Mouse (Mus musculus): ENCODE data around the gene Slc39a13. TPM values are rescaled to one million over a fixed set of nuclear protein-coding genes. Genes with fewer than 3 reads are reported as not detected.

The Slc39a13 gene
- polyA plus RNA-seq, 1 experiment from 2014 or later: 18.9 TPM

GRCm38 (mm10) chr2:91062779-91063606 lies 7.2 kb downstream of the Slc39a13 start:
- no peak overlapping the region for H3K27ac ChIP-seq (ENCODE audit: low read depth, low read length)
- H3K9me3 ChIP-seq (ENCODE audit: control insufficient read depth, low read length): no peaks in the 10 kb centered on the region
- H3K4me2 ChIP-seq: no peak overlapping the region
- no peak overlapping the region for H3K9ac ChIP-seq (ENCODE audit: low read length)
- DNase-seq (ENCODE audit: low spot score, missing footprints): no peak
- 87% methylated on average over 16 of the region's 16 CpGs for WGBS
- ATAC-seq (ENCODE audit: low FRiP score): no peak
- peaks cover 18% of the 10 kb centered on the region for H3K36me3 ChIP-seq (ENCODE audit: control insufficient read depth, insufficient read depth, low read length)
- H3K27me3 ChIP-seq (ENCODE audit: control insufficient read depth, insufficient read depth, low read length): no peaks in the 10 kb centered on the region
- H3K4me3 ChIP-seq (ENCODE audit: low read depth, low read length): no peak overlapping the region
- H3K4me1 ChIP-seq (ENCODE audit: control insufficient read depth, insufficient read depth, low read length): no peaks in the 10 kb centered on the region

- H3K4me1 ChIP-seq (ENCODE audit: control insufficient read depth, insufficient read depth, low read length): no peaks in the 10 kb centered on the region
- no peak for ATAC-seq (ENCODE audit: low FRiP score)
- 86% methylated on average over 6 of the region's 6 CpGs for WGBS
Measured at GRCm38 (mm10) chr2:91061849-91062481, 8.3 kb downstream of the Slc39a13 start.

GRCm38 (mm10) chr2:91060544-91061355 lies 9.5 kb downstream of the Slc39a13 start:
- H3K4me2 ChIP-seq: no peak overlapping the region
- peak; percentile 90 for DNase-seq (ENCODE audit: low spot score, missing footprints)
- 80% methylated on average over 10 of the region's 10 CpGs for WGBS
- peak; percentile 41; the same call in 1 of the 2 replicates for ATAC-seq (ENCODE audit: low FRiP score)
- H3K9ac ChIP-seq (ENCODE audit: low read length): no peak overlapping the region
- no peaks in the 10 kb centered on the region for H3K27me3 ChIP-seq (ENCODE audit: control insufficient read depth, insufficient read depth, low read length)
- H3K36me3 ChIP-seq (ENCODE audit: control insufficient read depth, insufficient read depth, low read length): peaks cover 35% of the 10 kb centered on the region
- H3K4me3 ChIP-seq (ENCODE audit: low read depth, low read length): no peak overlapping the region
- no peaks in the 10 kb centered on the region for H3K9me3 ChIP-seq (ENCODE audit: control insufficient read depth, low read length)
- no peak overlapping the region for H3K27ac ChIP-seq (ENCODE audit: low read depth, low read length)
- H3K4me1 ChIP-seq (ENCODE audit: control insufficient read depth, insufficient read depth, low read length): no peaks in the 10 kb centered on the region

More at GRCm38 (mm10) chr2:91061849-91062481, 8.3 kb downstream of the Slc39a13 start:
- H3K9ac ChIP-seq (ENCODE audit: low read length): no peak overlapping the region
- H3K27me3 ChIP-seq (ENCODE audit: control insufficient read depth, insufficient read depth, low read length): no peaks in the 10 kb centered on the region
- H3K27ac ChIP-seq (ENCODE audit: low read depth, low read length): no peak overlapping the region
- H3K36me3 ChIP-seq (ENCODE audit: control insufficient read depth, insufficient read depth, low read length): peaks cover 26% of the 10 kb centered on the region
- H3K9me3 ChIP-seq (ENCODE audit: control insufficient read depth, low read length): no peaks in the 10 kb centered on the region
- H3K4me3 ChIP-seq (ENCODE audit: low read depth, low read length): no peak overlapping the region
- no peak overlapping the region for H3K4me2 ChIP-seq
- no peak for DNase-seq (ENCODE audit: low spot score, missing footprints)

- no peak for DNase-seq (ENCODE audit: low spot score, missing footprints)
- H3K4me1 ChIP-seq (ENCODE audit: control insufficient read depth, insufficient read depth, low read length): peaks cover 6% of the 10 kb centered on the region
- H3K36me3 ChIP-seq (ENCODE audit: control insufficient read depth, insufficient read depth, low read length): peaks cover 38% of the 10 kb centered on the region
- H3K4me2 ChIP-seq: no peak overlapping the region
- H3K27me3 ChIP-seq (ENCODE audit: control insufficient read depth, insufficient read depth, low read length): no peaks in the 10 kb centered on the region
- no peak overlapping the region for H3K4me3 ChIP-seq (ENCODE audit: low read depth, low read length)
- WGBS: 95% methylated on average over 2 of the region's 2 CpGs
- no peaks in the 10 kb centered on the region for H3K9me3 ChIP-seq (ENCODE audit: control insufficient read depth, low read length)
- no peak for ATAC-seq (ENCODE audit: low FRiP score)
- H3K9ac ChIP-seq (ENCODE audit: low read length): no peak overlapping the region
- H3K27ac ChIP-seq (ENCODE audit: low read depth, low read length): no peak overlapping the region
Measured at GRCm38 (mm10) chr2:91059376-91059775, 10.8 kb downstream of the Slc39a13 start.

GRCm38 (mm10) chr2:91058435-91058834 lies 11.8 kb downstream of the Slc39a13 start:
- DNase-seq (ENCODE audit: low spot score, missing footprints) (no peak), ATAC-seq (ENCODE audit: low FRiP score) (no peak)
- Histone ChIP-seq H3K36me3 (ENCODE audit: control insufficient read depth, insufficient read depth, low read length) (peaks cover 38% of the 10 kb centered on the region), H3K9me3 (ENCODE audit: control insufficient read depth, low read length) (no peaks in the 10 kb centered on the region), H3K4me1 (ENCODE audit: control insufficient read depth, insufficient read depth, low read length) (peaks cover 6% of the 10 kb centered on the region), H3K4me2 (no peak overlapping the region), H3K27me3 (ENCODE audit: control insufficient read depth, insufficient read depth, low read length) (no peaks in the 10 kb centered on the region), H3K4me3 (ENCODE audit: low read depth, low read length) (no peak overlapping the region), H3K27ac (ENCODE audit: low read depth, low read length) (no peak overlapping the region), H3K9ac (ENCODE audit: low read length) (no peak overlapping the region)
- 88% methylated on average over 5 of the region's 5 CpGs for WGBS

- ATAC-seq (ENCODE audit: low FRiP score): peak; percentile 99
- Histone ChIP-seq H3K4me1 (ENCODE audit: control insufficient read depth, insufficient read depth, low read length) (peaks cover 8% of the 10 kb centered on the region), H3K9ac (ENCODE audit: low read length) (peak within 1 kb of the TSS; percentile 93), H3K36me3 (ENCODE audit: control insufficient read depth, insufficient read depth, low read length) (peaks cover 24% of the 10 kb centered on the region), H3K27ac (ENCODE audit: low read depth, low read length) (peak within 1 kb of the TSS; percentile 17; the same call in 1 of the 2 replicates), H3K4me2 (peak within 1 kb of the TSS; percentile 64), H3K27me3 (ENCODE audit: control insufficient read depth, insufficient read depth, low read length) (no peaks in the 10 kb centered on the region), H3K9me3 (ENCODE audit: control insufficient read depth, low read length) (no peaks in the 10 kb centered on the region), H3K4me3 (ENCODE audit: low read depth, low read length) (peak within 1 kb of the TSS; percentile 86)
- DNase-seq (ENCODE audit: low spot score, missing footprints): peak; percentile 99
- WGBS: under 1% methylated on average over 40 of the region's 40 CpGs
Measured at GRCm38 (mm10) chr2:91053934-91054382, 16.3 kb downstream of the Slc39a13 start, which contains the start of gene Psmc3. Psmc3 (plus strand) TSS chr2:91054009.

GRCm38 (mm10) chr2:91053181-91053933 lies 16.9 kb downstream of the Slc39a13 start:
- WGBS: 0% methylated on average over 6 of the region's 6 CpGs
- no peaks in the 10 kb centered on the region for H3K9me3 ChIP-seq (ENCODE audit: control insufficient read depth, low read length)
- peaks cover 8% of the 10 kb centered on the region for H3K4me1 ChIP-seq (ENCODE audit: control insufficient read depth, insufficient read depth, low read length)
- peak overlapping the region; percentile 64 for H3K4me2 ChIP-seq
- H3K4me3 ChIP-seq (ENCODE audit: low read depth, low read length): peak overlapping the region; percentile 86
- no peaks in the 10 kb centered on the region for H3K27me3 ChIP-seq (ENCODE audit: control insufficient read depth, insufficient read depth, low read length)
- DNase-seq (ENCODE audit: low spot score, missing footprints) (no peak), ATAC-seq (ENCODE audit: low FRiP score) (peak; percentile 68)
- H3K9ac ChIP-seq (ENCODE audit: low read length): peak overlapping the region; percentile 93
- peaks cover 20% of the 10 kb centered on the region; the same call in 1 of the 2 replicates for H3K36me3 ChIP-seq (ENCODE audit: control insufficient read depth, insufficient read depth, low read length)
- no peak overlapping the region for H3K27ac ChIP-seq (ENCODE audit: low read depth, low read length)

- no peak for DNase-seq (ENCODE audit: low spot score, missing footprints)
- no peak overlapping the region for H3K9ac ChIP-seq (ENCODE audit: low read length)
- peaks cover 19% of the 10 kb centered on the region; the same call in 1 of the 2 replicates for H3K36me3 ChIP-seq (ENCODE audit: control insufficient read depth, insufficient read depth, low read length)
- peaks cover 8% of the 10 kb centered on the region for H3K4me1 ChIP-seq (ENCODE audit: control insufficient read depth, insufficient read depth, low read length)
- peak overlapping the region; percentile 86 for H3K4me3 ChIP-seq (ENCODE audit: low read depth, low read length)
- no peaks in the 10 kb centered on the region for H3K27me3 ChIP-seq (ENCODE audit: control insufficient read depth, insufficient read depth, low read length)
- no peak overlapping the region for H3K27ac ChIP-seq (ENCODE audit: low read depth, low read length)
- WGBS: 64% methylated on average over 2 of the region's 2 CpGs
- ATAC-seq (ENCODE audit: low FRiP score): no peak
- no peak overlapping the region for H3K4me2 ChIP-seq
- no peaks in the 10 kb centered on the region for H3K9me3 ChIP-seq (ENCODE audit: control insufficient read depth, low read length)
Measured at GRCm38 (mm10) chr2:91052752-91053151, 17.5 kb downstream of the Slc39a13 start.
